Mouse (Mus musculus) midbrain, postnatal 0 days (tissue): ENCODE data around the gene Ubqln2. TPM values are rescaled to one million over a fixed set of nuclear protein-coding genes. Genes with fewer than 3 reads are reported as not detected.

Experiments
- ATAC-seq: fragments of 200-750 bp; cut with Nextera tagmentation; 2 replicates; pipeline ENCODE4 v1.8.0; 2017; ENCODE audit warnings: moderate number of reproducible peaks, mild to moderate bottlenecking, moderate TSS enrichment, moderate library complexity; ENCODE audit not compliant: low FRiP score
- DNase-seq: peaks from one replicate; pipeline ENCODE4 v3.0.0-alpha.2; 2015; ENCODE audit warnings: low spot score
- H3K27ac ChIP-seq: fragments of 300-500 bp; sonication (generic); 2 replicates; pipeline ENCODE4 v1.5.1; 2014; ENCODE audit warnings: low read depth, mild to moderate bottlenecking, low read length, mixed read lengths
- H3K27me3 ChIP-seq: fragments of 300-500 bp; sonication (generic); 2 replicates; pipeline ENCODE4 v1.6.1; 2014; ENCODE audit warnings: low read length, control low read depth, mixed read lengths; ENCODE audit not compliant: insufficient read depth
- H3K36me3 ChIP-seq: fragments of 300-500 bp; sonication (generic); 2 replicates; pipeline ENCODE4 v1.6.1; 2014; ENCODE audit warnings: low read length, control low read depth, mixed read lengths; ENCODE audit not compliant: insufficient read depth
- H3K4me1 ChIP-seq: fragments of 300-500 bp; sonication (generic); 2 replicates; pipeline ENCODE4 v1.6.1; 2014; ENCODE audit warnings: mild to moderate bottlenecking, control low read depth, antibody characterized with exemption, low read length, mixed read lengths; ENCODE audit not compliant: insufficient read depth
- H3K4me2 ChIP-seq: fragments of 300-500 bp; sonication (generic); 2 replicates; pipeline ENCODE4 v1.6.1; 2014; ENCODE audit warnings: low read depth, mild to moderate bottlenecking, low read length, mixed read lengths; ENCODE audit not compliant: poor library complexity, severe bottlenecking
- H3K4me3 ChIP-seq: fragments of 300-500 bp; sonication (generic); 2 replicates; pipeline ENCODE4 v1.5.1; 2014; ENCODE audit warnings: low read depth, mild to moderate bottlenecking, low read length, moderate library complexity
- H3K9ac ChIP-seq: fragments of 300-500 bp; sonication (generic); replicated peaks from 2 replicates; pipeline ENCODE4 v1.6.1; 2014; ENCODE audit warnings: mild to moderate bottlenecking, low read length, moderate library complexity, mixed read lengths; ENCODE audit not compliant: poor library complexity, severe bottlenecking
- H3K9me3 ChIP-seq: fragments of 300-500 bp; sonication (generic); 2 replicates; pipeline ENCODE4 v1.6.1; 2016; ENCODE audit warnings: low read length, control low read depth
- CTCF ChIP-seq: IDR thresholded peaks from 2 replicates; pipeline ENCODE4 v1.5.1; 2016; ENCODE audit warnings: antibody characterized with exemption, mild to moderate bottlenecking
- WGBS: fragments of 180-500 bp; shearing (Covaris S2); extraction: QIAGEN DNeasy Blood & Tissue Kit; methylation state at CpG from one replicate; pipeline ENCODE4 v1.1.7; 2014; 5-methylcytosine and 5-hydroxymethylcytosine counted together
- polyA plus RNA-seq: library from polyadenylated mRNA; unstranded; fragments of >200 nt; fragmentation: Nextera tagmentation; extraction: Ambion mirVana; gene quantifications from 2 replicates; pipeline ENCODE4 v1.2.1, GENCODE M21; 2015
- total RNA-seq: library from RNA; depleted of rRNA; stranded (reverse); fragments of >200 nt; gene quantifications from 2 replicates; pipeline ENCODE4 v1.2.3, GENCODE M21; 2014; rRNA removed

Ubqln2 gene
- total RNA-seq = 122 and 142 TPM in 2 replicates
- polyA plus RNA-seq = 51.6 and 56.0 TPM in 2 replicates

DNA sequence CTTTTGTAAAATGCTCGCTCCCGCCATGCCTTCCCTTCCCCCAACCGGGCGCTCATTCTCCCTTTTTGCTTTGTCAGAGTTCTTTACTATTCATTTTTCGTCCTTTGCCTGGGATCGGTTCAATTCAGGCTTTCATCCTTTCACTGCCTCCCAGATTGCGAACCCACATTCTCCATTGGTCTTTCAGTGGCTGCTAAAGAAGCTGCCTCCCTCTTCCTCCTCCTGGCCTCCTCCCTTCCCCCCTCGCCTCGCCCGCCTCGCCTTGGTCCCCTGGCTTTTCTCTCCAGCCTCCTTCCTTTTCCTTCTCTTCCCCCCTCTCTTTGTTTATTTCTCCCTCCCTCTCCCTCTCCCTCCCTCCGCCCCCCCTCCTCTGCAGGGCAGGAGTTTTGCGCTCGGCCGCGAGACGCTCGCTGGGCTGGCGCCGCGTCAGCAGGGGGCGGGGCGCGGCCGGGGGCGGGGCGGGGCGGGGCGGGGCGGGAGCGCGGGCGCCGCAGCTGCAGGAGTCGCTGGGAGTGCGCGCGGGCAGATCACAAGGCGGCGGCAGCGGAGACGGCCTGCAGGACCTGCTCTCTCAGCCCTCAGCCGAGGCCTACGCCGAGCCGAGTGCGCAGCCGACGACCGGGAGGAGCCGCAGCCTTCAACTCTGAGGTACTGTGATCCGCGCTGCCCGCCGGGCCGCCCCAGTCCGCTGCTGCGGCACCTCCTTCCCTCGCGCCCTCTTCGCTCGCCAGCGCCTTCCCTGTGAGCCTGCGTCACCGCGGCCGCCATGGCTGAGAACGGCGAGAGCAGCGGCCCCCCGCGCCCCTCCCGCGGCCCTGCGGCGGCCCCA is at the start of gene Ubqln2:
Gene Ubqln2 (plus strand): TSS at position 540 of the 829 bp plus-strand sequence.
- no peak for TF ChIP-seq CTCF
- Histone ChIP-seq H3K9ac (peak within 1 kb of the TSS; percentile 81), H3K9me3 (no peaks in the 10 kb centered on the region), H3K27ac (peak within 1 kb of the TSS; percentile 92), H3K4me2 (peak within 1 kb of the TSS; percentile 68), H3K36me3 (no peaks in the 10 kb centered on the region), H3K27me3 (no peaks in the 10 kb centered on the region), H3K4me3 (peak within 1 kb of the TSS; percentile 58), H3K4me1 (no peaks in the 10 kb centered on the region)
- WGBS = 18% methylated on average over 48 of the region's 76 CpGs
- DNase-seq = peak; percentile 87
- peak; percentile 94 for ATAC-seq

DNA sequence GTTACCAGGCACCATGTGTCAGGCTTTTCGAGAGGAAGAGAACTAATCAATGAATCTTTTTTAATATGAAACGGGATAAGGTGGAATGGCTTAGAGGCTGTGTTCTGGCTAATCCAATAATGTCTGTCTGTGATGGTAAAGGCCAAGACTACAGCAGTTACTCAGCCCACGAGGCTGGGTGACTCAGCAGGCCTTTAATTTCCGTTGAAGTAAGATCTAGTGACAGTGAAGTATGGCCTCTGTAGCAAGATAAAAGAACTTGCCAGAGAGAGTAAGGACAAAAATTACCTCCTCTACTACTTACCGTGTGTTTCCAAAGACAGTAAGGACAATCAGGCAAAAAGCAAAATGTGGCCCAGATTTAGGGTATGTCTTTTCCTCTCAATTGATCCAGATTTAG is 46.1 kb upstream of the Ubqln2 start:
- H3K27ac ChIP-seq = no peak overlapping the region
- DNase-seq = no peak
- no peaks in the 10 kb centered on the region for H3K4me1 ChIP-seq
- ATAC-seq = no peak
- H3K4me3 ChIP-seq = no peak overlapping the region
- H3K4me2 ChIP-seq = no peak overlapping the region
- H3K9ac ChIP-seq = no peak overlapping the region
- no peak for TF ChIP-seq CTCF
- H3K36me3 ChIP-seq = no peaks in the 10 kb centered on the region
- 62% methylated on average over 5 of the region's 5 CpGs for WGBS
- no peaks in the 10 kb centered on the region for H3K27me3 ChIP-seq
- no peaks in the 10 kb centered on the region for H3K9me3 ChIP-seq

DNA sequence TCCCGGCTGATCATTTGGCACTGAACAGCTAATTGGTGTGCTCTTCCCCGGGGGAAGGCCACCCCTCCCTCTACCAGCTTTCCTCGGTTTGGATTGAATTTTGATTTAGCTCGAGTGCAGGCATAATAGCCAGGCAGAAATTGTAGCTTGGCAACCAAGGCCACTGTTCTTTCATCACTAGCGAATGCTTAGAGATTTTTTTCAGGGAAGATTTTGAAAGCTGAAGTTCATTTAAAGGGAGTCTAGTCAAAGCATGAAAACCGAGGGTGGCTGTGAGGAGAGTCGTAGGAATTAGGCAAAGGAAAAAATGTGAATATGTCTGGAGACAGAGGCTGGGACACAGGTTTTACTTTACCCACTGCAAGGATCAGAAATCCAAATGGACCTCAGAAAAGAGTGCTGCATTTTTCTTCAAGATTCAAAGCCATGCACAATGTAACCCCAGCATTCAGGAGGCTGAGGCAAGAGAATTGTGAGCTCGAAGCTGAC is 21.2 kb upstream of the Ubqln2 start:
- peak; percentile 43 for DNase-seq
- H3K4me3 ChIP-seq = no peak overlapping the region
- no peaks in the 10 kb centered on the region for H3K9me3 ChIP-seq
- no peak overlapping the region for H3K4me2 ChIP-seq
- ATAC-seq = peak; percentile 68; the same call in 1 of the 2 replicates
- no peaks in the 10 kb centered on the region for H3K36me3 ChIP-seq
- WGBS = 27% methylated on average over 8 of the region's 8 CpGs
- peak overlapping the region; percentile 38 for H3K27ac ChIP-seq
- no peak overlapping the region for H3K9ac ChIP-seq
- TF ChIP-seq CTCF = no peak
- no peaks in the 10 kb centered on the region for H3K27me3 ChIP-seq
- no peaks in the 10 kb centered on the region for H3K4me1 ChIP-seq

DNA sequence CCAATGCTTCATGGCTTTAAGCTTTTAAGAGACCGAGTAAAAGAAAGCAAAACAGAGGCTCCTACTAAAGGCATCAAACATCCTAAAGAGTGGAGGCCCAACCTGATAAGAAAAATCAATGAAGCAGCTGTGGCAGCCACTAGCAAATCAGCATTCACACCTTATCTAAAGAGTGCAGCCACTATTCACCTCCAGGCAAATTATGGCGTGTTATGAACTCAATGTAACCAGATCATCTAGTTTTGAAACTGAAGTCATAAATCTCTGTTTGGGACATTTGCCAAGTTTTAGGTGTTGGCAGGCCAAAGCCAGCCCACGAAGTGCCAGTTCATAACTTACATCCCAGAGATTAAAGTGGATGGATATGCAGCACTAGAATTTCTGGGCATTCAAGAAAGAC is 5.7 kb upstream of the Ubqln2 start:
- TF ChIP-seq CTCF = no peak
- Histone ChIP-seq H3K36me3 (no peaks in the 10 kb centered on the region), H3K9ac (no peak overlapping the region), H3K27me3 (no peaks in the 10 kb centered on the region), H3K4me1 (no peaks in the 10 kb centered on the region), H3K4me3 (no peak overlapping the region), H3K27ac (no peak overlapping the region), H3K4me2 (no peak overlapping the region), H3K9me3 (no peaks in the 10 kb centered on the region)
- ATAC-seq (no peak), DNase-seq (no peak)
- WGBS = 48% methylated on average over 3 of the region's 3 CpGs

DNA sequence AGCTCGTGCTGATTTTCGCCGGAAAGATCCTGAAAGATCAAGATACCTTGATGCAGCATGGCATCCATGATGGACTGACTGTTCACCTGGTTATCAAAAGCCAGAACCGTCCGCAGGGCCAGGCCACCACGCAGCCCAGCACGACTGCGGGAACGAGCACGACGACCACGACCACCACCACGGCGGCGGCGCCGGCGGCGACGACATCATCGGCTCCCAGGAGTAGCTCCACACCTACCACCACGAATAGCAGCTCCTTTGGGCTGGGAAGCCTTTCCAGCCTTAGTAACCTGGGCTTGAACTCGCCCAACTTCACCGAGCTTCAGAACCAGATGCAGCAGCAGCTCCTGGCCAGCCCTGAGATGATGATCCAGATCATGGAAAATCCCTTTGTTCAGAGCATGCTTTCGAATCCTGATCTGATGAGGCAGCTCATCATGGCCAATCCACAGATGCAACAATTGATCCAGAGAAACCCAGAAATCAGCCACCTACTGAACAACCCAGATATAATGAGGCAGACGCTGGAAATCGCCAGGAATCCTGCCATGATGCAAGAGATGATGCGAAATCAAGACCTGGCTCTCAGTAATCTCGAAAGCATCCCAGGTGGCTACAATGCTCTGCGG is 752 bp downstream of the Ubqln2 start:
- H3K36me3 ChIP-seq = no peaks in the 10 kb centered on the region
- H3K4me3 ChIP-seq = peak overlapping the region; percentile 58
- no peaks in the 10 kb centered on the region for H3K9me3 ChIP-seq
- WGBS = 20% methylated on average over 30 of the region's 30 CpGs
- peak; percentile 10 for DNase-seq
- no peaks in the 10 kb centered on the region for H3K4me1 ChIP-seq
- TF ChIP-seq CTCF = no peak
- H3K27me3 ChIP-seq = no peaks in the 10 kb centered on the region
- peak overlapping the region; percentile 92 for H3K27ac ChIP-seq
- H3K4me2 ChIP-seq = peak overlapping the region; percentile 68
- peak; percentile 48 for ATAC-seq
- H3K9ac ChIP-seq = peak overlapping the region; percentile 81
